ENCODE assay signal across 8 mouse cellular contexts in the genomic region with DNA sequence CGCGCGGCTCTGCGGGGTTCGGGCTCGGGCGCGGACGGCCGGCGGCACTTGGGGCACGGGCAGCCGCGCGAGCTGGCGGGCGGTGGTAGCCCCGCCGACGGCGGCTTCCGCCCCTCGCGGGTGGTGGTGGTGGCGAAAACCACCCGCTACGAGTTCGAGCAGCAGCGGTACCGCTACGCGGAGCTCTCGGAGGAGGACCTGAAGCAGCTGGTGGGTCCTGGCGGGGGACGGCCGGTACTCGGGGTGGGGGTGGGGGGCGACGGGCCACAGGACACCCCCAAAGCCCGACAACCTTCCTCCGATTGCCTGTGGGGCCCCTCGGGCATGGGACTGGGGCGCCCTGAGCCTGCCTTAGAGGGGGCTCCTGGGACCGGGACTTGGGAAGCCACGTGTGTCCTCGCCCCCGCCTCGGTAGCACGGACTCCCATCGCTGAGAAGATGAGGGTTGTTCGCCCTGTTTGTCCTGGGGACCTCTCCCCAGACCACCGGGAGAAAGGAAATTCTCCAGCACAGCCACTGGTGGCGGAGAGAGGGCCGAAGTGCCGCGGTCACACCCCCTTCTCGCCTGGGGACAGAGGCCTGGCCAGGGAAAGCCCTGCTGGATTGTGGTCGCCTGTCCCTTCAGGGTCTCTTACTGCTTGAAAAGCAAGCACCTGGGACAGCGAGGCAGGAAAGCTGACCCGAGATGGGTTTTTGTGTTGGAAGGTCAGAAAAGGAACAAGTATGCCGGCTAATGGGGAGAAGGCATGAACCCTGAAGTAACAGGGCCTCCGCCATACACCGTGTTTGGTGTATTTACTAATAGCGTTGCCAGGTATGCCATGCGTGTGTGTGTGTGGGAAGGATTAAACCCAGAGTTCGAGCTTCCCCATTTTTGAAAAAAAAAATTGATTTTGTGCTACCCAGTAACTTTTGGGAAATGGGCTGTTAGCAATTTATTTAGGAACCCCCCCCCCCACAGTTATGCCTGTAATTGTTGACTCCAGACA. TPM values are rescaled to one million over a fixed set of nuclear protein-coding genes. Genes with fewer than 3 reads are reported as not detected.
DNase-seq lines count a peak whose midpoint lies in the region; ATAC-seq and TF ChIP-seq lines count a peak whose summit lies in the region.

No protein-coding gene starts in this region.

- ATAC-seq in heart, embryonic 12.5 days (ENCODE audit: insufficient number of reproducible peaks, low FRiP score), result peak; percentile 23
- peak; percentile 31 for ATAC-seq in kidney, embryonic 16.5 days (ENCODE audit: low FRiP score, low TSS enrichment)
- peak; percentile 29 for ATAC-seq in lung, embryonic 14.5 days (ENCODE audit: insufficient read depth)

- peak overlapping the region; percentile 94 for H3K27ac ChIP-seq in embryonic facial prominence, embryonic 10.5 days (replicated peaks)
- H3K27ac ChIP-seq in heart, embryonic 12.5 days (ENCODE audit: poor library complexity, severe bottlenecking), result peak overlapping the region; percentile 94
- peak overlapping the region; percentile 95 for H3K27ac ChIP-seq in kidney, embryonic 16.5 days (ENCODE audit: low read length)
- H3K27ac ChIP-seq in lung, embryonic 14.5 days (ENCODE audit: low read depth), result peak overlapping the region; percentile 97

- DNase-seq in adrenal gland, adult (ENCODE audit: inconsistent age in 2 of 2, low spot score in 1 of 2), result peak; percentile 63 to 89
- peak; percentile 74 for DNase-seq in embryonic facial prominence, embryonic 10.5 days (ENCODE audit: low spot score)
- DNase-seq in lung, embryonic 14.5 days, result peak; percentile 62
- peak; percentile 20 for DNase-seq in ovary, adult 18-20 months (ENCODE audit: low spot score)
- peak; percentile 76 for DNase-seq in thymus, postnatal 4 days

- peak overlapping the region; percentile 73 for H3ac ChIP-seq in C2C12 (ENCODE audit: control insufficient read depth, insufficient read length, low read depth)

- peaks cover 45% of the 10 kb centered on the region for H3K79me2 ChIP-seq in C2C12 (ENCODE audit: control insufficient read depth, insufficient read depth)

- H3K4me2 ChIP-seq in heart, embryonic 12.5 days, result peak overlapping the region; percentile 72
- peak overlapping the region; percentile 77 for H3K4me2 ChIP-seq in kidney, embryonic 16.5 days (replicated peaks; ENCODE audit: low read depth, low read length)
- H3K4me2 ChIP-seq in lung, embryonic 14.5 days, result peak overlapping the region; percentile 79

- H3K79me3 ChIP-seq in C2C12 (ENCODE audit: low read depth), result peaks cover 7% of the 10 kb centered on the region

- H3K9me3 ChIP-seq in embryonic facial prominence, embryonic 10.5 days, result no peaks in the 10 kb centered on the region
- H3K9me3 ChIP-seq in heart, embryonic 12.5 days (replicated peaks), result no peaks in the 10 kb centered on the region
- H3K9me3 ChIP-seq in kidney, embryonic 16.5 days (ENCODE audit: low read length), result no peaks in the 10 kb centered on the region
- no peaks in the 10 kb centered on the region for H3K9me3 ChIP-seq in lung, embryonic 14.5 days (ENCODE audit: low read depth, low read length)

- H3K36me3 ChIP-seq in C2C12 (ENCODE audit: control insufficient read depth, insufficient read depth), result no peaks in the 10 kb centered on the region
- H3K36me3 ChIP-seq in embryonic facial prominence, embryonic 10.5 days (replicated peaks), result no peaks in the 10 kb centered on the region
- no peaks in the 10 kb centered on the region for H3K36me3 ChIP-seq in heart, embryonic 12.5 days
- H3K36me3 ChIP-seq in kidney, embryonic 16.5 days (ENCODE audit: insufficient read depth, low read length), result no peaks in the 10 kb centered on the region
- H3K36me3 ChIP-seq in lung, embryonic 14.5 days (ENCODE audit: insufficient read depth), result no peaks in the 10 kb centered on the region

- H3K4me3 ChIP-seq in C2C12 (ENCODE audit: insufficient read depth, poor library complexity, severe bottlenecking), result peak overlapping the region; percentile 82
- H3K4me3 ChIP-seq in embryonic facial prominence, embryonic 10.5 days, result peak overlapping the region; percentile 86
- peak overlapping the region; percentile 96 for H3K4me3 ChIP-seq in heart, embryonic 12.5 days
- H3K4me3 ChIP-seq in kidney, embryonic 16.5 days (ENCODE audit: low read length), result peak overlapping the region; percentile 91
- peak overlapping the region; percentile 90 for H3K4me3 ChIP-seq in lung, embryonic 14.5 days (ENCODE audit: low read depth, low read length)

- H3K9ac ChIP-seq in heart, embryonic 12.5 days, result peak overlapping the region; percentile 97
- peak overlapping the region; percentile 92 for H3K9ac ChIP-seq in kidney, embryonic 16.5 days (replicated peaks; ENCODE audit: low read length)
- H3K9ac ChIP-seq in lung, embryonic 14.5 days, result peak overlapping the region; percentile 92

- WGBS in embryonic facial prominence, embryonic 10.5 days, result under 1% methylated on average over 66 of the region's 66 CpGs
- WGBS in heart, embryonic 12.5 days, result under 1% methylated on average over 55 of the region's 66 CpGs
- WGBS in kidney, embryonic 16.5 days, result under 1% methylated on average over 54 of the region's 66 CpGs
- WGBS in lung, embryonic 14.5 days, result under 1% methylated on average over 59 of the region's 66 CpGs

- TF ChIP-seq CTCF in C2C12 (IDR thresholded peaks at IDR 0.05; ENCODE audit: control insufficient read depth, insufficient read depth, insufficient read length), result no peak
- TF ChIP-seq CTCF in lung, embryonic 14.5 days (IDR thresholded peaks at IDR 0.05; ENCODE audit: low read depth), result no peak

- no peaks in the 10 kb centered on the region for H3K27me3 ChIP-seq in C2C12 (ENCODE audit: control insufficient read depth, insufficient read depth, insufficient read length)
- no peaks in the 10 kb centered on the region for H3K27me3 ChIP-seq in embryonic facial prominence, embryonic 10.5 days (replicated peaks; ENCODE audit: low read depth, poor library complexity, severe bottlenecking)
- no peaks in the 10 kb centered on the region for H3K27me3 ChIP-seq in heart, embryonic 12.5 days (replicated peaks)
- H3K27me3 ChIP-seq in kidney, embryonic 16.5 days (ENCODE audit: insufficient read depth, low read length), result no peaks in the 10 kb centered on the region
- H3K27me3 ChIP-seq in lung, embryonic 14.5 days (ENCODE audit: insufficient read depth, low read length), result no peaks in the 10 kb centered on the region

- peaks cover 47% of the 10 kb centered on the region for H3K4me1 ChIP-seq in embryonic facial prominence, embryonic 10.5 days
- peaks cover 39% of the 10 kb centered on the region for H3K4me1 ChIP-seq in heart, embryonic 12.5 days (replicated peaks)
- peaks cover 45% of the 10 kb centered on the region for H3K4me1 ChIP-seq in kidney, embryonic 16.5 days (ENCODE audit: insufficient read depth, low read length)
- peaks cover 22% of the 10 kb centered on the region for H3K4me1 ChIP-seq in lung, embryonic 14.5 days (ENCODE audit: insufficient read depth)

TF ChIP-seq in C2C12, 6 proteins besides CTCF, POLR2A, EP300 and RAD21:
- TF ChIP-seq FOSL1 (IDR thresholded peaks at IDR 0.05; ENCODE audit: insufficient read depth, low read length, poor library complexity, severe bottlenecking) (no peak), MAX (IDR thresholded peaks at IDR 0.05) (no peak), MYOG (IDR thresholded peaks at IDR 0.05; ENCODE audit: control insufficient read depth, extremely low read depth, insufficient read length) (no peak), USF1 (IDR thresholded peaks at IDR 0.05; ENCODE audit: low read depth) (no peak), CEBPB (IDR thresholded peaks at IDR 0.05; ENCODE audit: low read depth) (no peak), MYOD1 (IDR thresholded peaks at IDR 0.05; ENCODE audit: control insufficient read depth, insufficient read length, low read depth) (no peak)

RNA-seq across cellular contexts. Expression of gene Nadk2, which starts 0.8 kb away (rescaled TPM):
- 8.0 TPM for polyA plus RNA-seq in C2C12 (2012; fragmentation: generic; extraction: Trizol)
- 35.2 and 36.1 TPM in 2 replicates for polyA plus RNA-seq in embryonic facial prominence, embryonic 10.5 days (2016; fragmentation: Nextera tagmentation; extraction: Ambion mirVana)
- 72.6 and 73.2 TPM in 2 replicates for polyA plus RNA-seq in heart, embryonic 12.5 days (2016; fragmentation: Nextera tagmentation; extraction: Ambion mirVana)
- 23.8 and 26.4 TPM in 2 replicates for polyA plus RNA-seq in kidney, embryonic 16.5 days (2015; fragmentation: Nextera tagmentation; extraction: Ambion mirVana)
- polyA plus RNA-seq in lung, embryonic 14.5 days (2014; fragmentation: Nextera tagmentation; extraction: Ambion mirVana), result 38.6 and 42.1 TPM in 2 replicates

Comparison
In these comparisons a context has a peak if more than half of its experiments do, and no peak if none do; other contexts are left out.
1. Peak in every context shown above with its lines: DNase-seq, ATAC-seq, H3K4me3 ChIP-seq and H3K27ac ChIP-seq.
2. DNase-seq: peak in every context shown above with its lines; median percentile 76 in adrenal gland, adult; 76 in thymus, postnatal 4 days; 74 in embryonic facial prominence, embryonic 10.5 days; 62 in lung, embryonic 14.5 days; 20 in ovary, adult 18-20 months.